Mouse (Mus musculus) CH12F3 (cell line): ENCODE results near the gene Gm16867.
"Not testable (repeated sequence)": the region's sequence is repeated elsewhere in the genome, so short reads cannot be mapped to it uniquely, and the experiment has no call there.

Experiments used
- in situ Hi-C: fragments of 300-500 bp; cut with MboI; formaldehyde crosslinking; loops from 2 replicates; pipeline ENCODE4 v1.14.3; 2020; ENCODE audit warnings: low sequenced_read_pairs

Gene Gm16867

DNA sequence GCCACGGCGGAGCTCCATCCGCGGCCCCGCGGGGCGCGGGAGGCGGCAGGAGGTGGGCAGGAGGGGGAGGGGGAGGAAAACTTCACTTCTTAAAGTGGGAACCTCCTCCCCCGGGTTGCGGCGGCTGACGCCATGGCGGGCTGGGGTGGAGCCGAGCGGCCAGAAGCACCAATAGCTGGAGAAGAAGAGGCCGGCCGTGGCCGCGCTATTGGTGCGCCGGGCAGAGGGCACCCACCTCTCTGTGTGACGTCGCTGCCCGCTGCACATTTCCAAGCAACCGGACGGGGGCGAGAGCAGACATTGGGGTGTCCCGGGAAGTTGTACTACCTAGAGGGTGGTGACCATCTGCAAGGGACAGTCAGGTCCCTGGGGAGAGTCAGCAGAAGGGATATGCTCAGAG lies at the start of gene Gm16867:
Gene Gm16867 (minus strand): TSS at position 189 of the 400 bp plus-strand sequence.
- in situ Hi-C loops: not testable (repeated sequence)

DNA sequence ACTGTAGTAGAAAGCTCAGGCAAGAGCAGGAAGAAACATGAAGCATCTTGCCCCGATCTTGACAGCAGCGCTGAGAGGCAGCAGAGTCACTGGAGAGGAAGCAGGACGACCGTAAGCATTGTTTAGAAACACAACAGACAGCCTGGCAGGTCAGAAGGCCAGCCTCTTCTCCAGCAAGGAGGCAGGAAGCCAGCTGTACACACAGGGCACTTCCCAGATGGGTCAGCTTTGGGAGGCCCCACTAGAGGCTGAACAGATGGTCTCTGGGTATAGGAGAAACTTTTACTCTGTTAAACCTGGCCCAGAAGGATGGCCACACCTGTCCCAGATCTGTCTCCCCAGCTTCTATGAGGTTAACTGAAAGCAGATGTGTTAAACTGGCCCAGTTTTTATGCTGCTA lies 44.1 kb upstream of the Gm16867 start:
- in situ Hi-C loops: not testable (repeated sequence)

DNA sequence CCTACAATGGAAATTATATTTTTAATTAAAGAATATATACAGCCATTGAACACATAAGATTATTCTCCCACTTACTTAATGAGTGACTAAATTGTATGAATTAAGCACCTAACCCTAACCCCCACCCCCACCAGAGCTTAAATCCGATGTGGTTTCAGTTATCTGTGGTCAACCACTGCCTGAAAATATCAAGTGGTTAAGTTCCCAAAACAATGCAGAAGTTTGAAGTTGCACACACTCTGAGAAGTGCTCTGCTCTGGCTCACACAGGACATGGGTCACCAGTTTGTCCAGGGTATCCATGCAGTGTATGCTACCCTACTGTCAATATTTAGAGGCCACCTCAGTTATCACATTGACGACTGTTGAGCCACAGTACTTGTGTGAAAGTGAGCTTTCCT lies 41.9 kb upstream of the Gm16867 start:
- in situ Hi-C loops: not testable (repeated sequence)

DNA sequence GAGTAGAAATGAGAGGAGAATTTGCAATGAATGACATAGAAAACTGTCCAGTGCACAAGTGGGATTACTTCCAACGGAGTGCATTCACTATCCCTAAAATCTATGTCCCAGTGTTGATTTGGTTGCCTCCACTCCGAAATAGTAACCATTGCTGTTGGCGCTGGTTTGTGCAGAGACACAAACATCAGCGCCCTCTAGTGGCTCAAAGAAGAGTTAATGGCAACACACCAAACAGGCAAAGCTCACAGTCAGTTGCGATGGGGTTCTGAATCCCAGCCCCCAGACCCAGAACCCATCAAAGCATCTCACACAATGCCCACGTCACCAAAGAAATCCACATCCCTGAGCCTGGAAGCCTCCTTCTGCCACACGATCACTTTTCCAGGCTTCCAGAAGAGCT lies 40.9 kb upstream of the Gm16867 start:
- in situ Hi-C loops: not testable (repeated sequence)

DNA sequence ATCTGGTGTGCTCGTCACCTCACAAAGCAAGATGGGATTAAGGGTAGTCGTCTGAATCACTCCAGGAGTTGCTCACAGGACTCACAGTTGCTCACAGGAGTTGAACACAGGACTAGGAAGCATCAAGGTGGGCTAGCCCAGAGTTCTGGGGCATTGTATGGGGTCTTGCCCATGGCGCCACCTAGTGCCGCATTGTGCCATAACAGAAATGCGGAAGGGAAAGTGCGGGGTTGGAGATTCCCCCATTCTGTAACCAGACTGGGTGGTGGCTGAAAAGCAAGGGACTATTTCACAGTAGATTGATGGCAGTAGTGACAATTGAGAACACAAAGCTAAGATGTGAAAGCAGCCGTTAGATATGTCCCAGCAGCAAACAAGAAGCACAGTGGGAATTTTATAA lies 39.5 kb upstream of the Gm16867 start:
- in situ Hi-C loops: not testable (repeated sequence)

DNA sequence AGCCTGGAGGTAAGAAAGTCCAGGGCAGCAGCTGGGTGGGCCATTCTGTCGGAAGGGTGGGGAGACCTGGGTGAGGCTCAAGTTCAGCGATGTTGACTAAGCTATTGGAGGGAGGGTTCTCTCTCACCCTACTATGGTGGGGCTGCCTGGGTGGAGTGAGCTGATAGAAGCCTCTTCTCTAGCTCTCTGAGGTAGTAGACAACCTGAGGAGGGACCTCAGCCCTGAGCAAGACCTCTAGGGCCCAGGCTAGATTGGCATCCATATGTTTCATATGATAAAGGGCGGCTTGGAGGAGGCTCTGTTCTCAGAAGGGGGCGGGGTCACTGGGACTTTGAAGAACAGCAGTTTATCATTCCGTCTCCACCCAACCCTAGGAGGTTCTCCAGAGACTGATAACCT lies 37.0 kb upstream of the Gm16867 start:
- in situ Hi-C loops: not testable (repeated sequence)

DNA sequence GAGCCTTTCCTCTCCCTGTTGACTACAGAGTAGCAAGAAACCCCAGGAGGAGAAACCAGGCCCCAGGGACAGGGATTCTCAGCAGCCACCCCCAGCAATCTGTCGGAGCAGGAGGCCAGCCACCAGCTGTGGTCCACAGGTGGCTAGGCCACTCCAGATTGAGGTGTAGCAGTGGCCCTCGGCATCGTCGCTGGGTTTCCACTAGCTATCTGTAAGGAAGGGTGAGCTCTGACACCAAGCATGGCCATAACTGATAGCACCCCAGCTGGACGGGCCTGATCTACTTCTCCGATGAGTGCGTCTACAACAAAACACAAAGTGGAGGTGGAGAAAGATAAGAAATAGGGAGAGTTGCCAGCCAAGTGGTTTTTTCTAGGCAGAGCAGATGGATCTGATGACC lies 33.4 kb upstream of the Gm16867 start:
- in situ Hi-C loops: not testable (repeated sequence)

DNA sequence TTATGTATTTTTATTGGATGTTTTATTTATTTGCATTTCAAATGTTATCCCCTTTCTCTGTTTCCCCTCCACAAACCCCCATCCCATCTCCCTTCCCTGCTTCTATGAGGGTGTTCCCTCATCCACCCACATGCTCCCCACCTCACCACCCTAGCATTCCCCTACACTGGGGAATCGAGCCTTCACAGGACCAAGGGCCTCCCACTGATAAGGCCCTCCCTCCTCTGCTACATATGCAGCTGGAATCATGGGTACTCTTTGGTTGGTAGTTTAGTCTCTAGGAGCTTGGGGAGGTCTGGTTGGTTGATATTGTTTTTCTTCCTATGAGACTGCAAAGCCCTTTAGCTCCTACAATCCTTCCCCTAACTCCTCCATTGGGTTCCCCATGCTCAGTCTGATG lies 23.0 kb upstream of the Gm16867 start:
- in situ Hi-C loops: not testable (repeated sequence)

DNA sequence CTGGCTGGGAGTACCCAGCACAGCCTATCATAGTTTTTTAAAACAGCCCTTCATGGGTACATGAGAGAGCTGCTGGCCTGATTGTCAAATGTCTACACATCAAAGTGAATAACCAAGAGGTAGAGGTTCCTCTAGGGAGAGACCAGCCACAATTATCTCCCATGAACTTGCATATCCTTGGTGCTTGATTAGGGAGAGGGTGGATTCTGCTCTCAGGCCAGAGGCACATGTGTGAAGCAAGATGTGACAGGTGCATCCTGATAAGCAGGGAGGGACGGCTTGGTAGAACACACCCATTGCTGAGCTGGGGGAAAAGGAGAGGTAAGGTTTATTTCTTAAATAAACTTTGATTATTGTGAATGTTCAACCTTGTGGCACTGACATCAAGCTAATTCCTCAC lies 19.8 kb upstream of the Gm16867 start:
- in situ Hi-C loops: not testable (repeated sequence)

DNA sequence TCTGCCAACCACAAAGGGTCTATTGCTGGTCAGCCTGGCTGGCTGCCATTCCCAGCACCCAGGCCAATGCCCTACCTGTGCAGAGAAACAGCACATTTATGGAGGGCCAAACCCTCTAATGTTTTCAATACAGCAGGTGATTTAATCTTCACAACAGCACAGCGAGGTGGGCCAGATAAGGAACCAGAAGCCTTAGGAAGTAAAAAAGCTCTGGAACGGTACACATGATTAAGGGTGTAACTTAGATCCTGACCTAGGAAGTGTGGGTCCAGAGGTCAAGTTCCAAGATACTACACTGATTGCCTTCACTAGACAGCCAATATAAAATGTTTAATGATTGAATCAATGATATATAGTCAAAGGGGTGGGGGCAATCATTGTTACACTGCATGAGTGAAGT lies 17.6 kb upstream of the Gm16867 start:
- in situ Hi-C loops: not testable (repeated sequence)

DNA sequence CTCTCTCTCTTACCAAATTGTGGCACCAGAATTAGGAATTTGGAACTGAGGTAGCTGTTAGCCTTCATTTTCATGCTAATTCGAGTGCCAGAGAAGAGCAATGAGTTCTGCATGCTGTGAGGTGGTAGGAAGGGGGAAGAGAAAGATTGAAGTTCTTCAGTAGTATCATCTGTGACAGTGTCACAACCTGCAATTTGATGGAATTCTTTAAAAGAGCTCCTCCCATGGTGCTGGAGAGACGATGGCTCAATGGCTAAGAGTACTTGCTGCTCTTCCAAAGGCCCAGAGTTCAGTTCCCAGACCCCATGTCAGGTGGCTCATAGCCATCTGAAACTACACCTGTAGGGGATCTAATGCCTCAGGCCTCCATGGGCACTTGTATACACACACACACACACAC lies 9.3 kb upstream of the Gm16867 start, which contains the start of gene Gm27179:
Gene Gm27179 (minus strand): TSS at position 101 of the 400 bp plus-strand sequence.
- in situ Hi-C loops: not testable (repeated sequence)

DNA sequence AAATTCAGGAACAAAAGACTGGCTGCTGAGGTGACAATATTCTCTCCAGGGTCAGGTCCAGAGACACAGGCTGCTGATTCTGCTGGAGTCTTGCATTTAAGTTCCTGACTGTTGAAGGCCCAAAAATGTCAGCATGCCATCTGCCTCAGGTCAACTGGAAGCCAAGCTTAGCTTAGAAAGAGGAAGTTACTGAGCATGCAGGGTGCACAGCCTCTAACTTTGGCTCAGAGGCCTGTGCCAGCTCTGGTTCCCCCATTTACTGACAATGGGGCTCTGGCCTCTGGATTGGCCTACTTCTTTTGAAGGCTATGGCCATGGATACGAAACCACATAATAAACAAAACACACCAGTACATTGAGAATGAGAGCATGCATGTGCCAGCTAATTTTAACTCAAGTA lies 3.8 kb upstream of the Gm16867 start:
- in situ Hi-C loops: not testable (repeated sequence)

DNA sequence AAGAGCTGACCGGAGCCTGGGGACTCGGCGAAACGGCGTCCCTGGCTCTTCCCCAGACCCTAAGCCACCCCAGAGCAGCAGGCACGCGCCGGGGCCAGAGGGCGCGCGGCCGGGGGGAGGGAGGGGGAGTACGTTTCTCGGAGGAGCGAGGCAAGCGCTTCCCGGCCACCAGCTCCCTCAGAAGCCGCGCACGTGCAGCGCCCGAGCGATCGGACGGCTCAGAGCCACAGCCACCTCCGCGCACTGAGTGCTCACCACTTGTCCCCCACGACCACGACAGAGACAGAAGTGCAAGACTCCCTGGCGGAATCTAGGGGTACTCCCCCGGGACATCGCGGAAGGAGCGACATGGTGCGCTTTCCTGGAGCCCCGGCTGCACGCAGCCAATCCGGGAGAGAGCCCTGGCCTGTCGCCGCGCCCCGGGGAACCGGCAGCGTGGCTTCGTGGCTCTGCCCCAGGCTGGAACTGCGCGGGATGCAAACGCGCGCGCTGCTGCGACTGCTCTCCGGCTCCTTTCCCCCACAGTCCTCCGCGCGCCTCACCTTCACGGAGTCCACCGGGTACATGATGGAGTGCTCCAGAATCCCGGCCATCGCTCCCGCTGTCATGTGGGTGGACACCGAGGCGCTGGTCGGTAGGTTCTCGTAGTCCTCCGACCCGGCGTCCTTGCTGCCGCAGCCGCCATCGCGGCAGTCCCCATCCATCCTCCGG lies 567 bp downstream of the Gm16867 start:
- in situ Hi-C loops: not testable (repeated sequence)

DNA sequence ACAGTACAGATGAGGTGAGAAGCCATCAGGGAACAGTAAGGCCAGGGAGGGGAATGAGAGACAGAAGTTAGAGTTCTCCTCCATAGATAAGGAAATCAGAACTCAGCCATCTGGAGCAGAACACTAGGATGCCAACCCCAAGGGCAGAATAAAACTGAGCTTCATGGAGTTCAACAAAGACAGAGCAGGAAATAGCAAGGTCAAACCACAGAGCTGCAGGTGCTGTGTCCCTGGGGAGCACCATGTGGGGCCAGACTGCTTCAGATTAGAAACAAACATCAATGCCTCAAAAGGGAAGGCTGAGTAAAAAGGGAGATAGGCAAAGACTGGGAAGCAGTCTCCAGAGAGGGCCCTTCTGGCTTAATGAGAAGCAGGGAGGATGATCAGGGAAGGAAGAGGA lies 6.9 kb downstream of the Gm16867 start:
- in situ Hi-C loops: not testable (repeated sequence)

DNA sequence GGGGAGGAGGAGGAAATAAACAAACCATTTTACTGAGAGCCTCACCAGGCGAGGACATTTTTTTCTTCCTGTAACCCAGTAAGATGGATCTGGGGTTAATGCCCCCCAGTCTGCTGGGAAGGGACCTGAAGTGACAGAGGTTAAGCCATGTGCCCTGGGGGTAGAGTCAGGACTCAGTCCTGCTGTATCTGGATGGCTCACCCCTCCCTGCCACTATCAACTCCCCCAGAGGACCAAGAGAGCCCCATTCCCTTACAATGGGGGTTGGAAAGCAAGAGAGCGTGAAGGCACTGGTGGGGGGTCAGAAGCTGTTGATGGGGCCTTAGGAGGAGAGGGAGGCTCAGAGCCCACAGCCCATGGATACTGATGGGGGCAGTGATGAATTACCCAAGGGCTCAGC lies 8.2 kb downstream of the Gm16867 start:
- in situ Hi-C loops: not testable (repeated sequence)

DNA sequence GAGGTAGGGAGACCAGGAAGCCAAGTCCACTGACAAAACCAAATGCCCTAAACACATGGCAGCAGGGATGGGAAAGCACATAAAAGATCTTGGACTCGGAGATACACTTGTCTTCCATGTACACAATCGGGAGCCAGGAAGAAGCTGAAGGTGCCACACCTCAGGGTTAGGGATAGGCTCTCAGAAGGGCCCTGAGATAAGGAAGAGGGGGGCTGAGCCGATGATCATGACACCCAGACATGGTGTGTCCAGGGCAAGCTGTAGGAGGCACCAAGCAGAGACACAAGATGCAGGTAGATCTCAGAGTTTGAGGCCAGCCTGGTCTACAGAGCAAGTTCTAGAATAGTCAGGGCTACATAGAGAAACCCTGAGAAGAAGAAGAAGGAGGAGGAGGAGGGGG lies 8.6 kb downstream of the Gm16867 start:
- in situ Hi-C loops: not testable (repeated sequence)

DNA sequence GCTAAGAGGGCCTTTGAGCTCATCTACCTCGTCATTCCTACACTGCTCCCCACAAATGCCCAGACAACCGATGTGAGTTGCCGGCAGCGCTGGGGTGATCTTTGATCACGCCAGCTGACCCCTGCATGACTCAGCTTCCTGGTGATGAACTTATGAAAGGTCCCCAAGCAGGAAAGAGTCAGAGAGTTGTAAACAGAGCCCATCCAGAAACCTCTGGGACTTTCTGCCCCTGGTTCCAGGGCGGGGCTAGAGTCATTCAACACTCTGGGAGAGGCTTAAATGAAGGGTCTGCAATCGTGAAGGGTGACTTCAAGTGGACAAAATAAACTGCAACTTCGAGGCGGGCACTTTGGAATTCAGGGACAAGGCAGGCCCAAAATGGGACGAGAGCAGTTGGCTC lies 15.2 kb downstream of the Gm16867 start:
- in situ Hi-C loops: not testable (repeated sequence)

DNA sequence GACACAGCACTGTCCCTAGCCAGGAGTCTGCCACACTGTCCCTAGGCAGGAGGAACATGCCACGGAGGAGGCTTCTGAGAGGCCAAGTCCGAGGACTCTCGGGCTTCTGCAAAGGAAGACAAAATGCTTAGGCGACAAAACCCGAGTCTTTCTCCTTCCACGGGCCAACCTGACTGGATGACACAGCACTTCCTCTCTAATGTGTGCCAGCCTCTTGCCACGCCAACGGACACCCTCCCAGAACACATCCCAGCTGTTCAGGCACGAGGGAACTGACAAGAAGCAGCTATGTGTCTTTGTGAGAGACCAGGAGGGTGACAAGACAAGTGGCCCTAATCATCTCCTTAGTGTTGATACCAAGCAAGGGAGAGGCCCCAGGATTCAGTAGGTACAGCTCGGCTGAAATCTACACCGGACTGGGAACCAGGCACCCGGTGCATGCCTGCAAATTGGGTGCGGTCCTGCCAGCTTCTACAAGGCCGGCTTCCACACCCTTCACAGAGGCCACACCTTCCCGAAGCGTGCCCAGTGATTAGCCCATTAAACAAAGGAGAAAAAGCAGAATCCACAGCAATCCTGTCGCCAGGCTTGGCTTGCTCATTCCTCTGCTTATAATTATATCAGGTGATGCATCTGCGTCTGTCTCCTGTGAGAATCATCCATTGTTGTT lies 17.6 kb downstream of the Gm16867 start:
- in situ Hi-C loops: not testable (repeated sequence)

DNA sequence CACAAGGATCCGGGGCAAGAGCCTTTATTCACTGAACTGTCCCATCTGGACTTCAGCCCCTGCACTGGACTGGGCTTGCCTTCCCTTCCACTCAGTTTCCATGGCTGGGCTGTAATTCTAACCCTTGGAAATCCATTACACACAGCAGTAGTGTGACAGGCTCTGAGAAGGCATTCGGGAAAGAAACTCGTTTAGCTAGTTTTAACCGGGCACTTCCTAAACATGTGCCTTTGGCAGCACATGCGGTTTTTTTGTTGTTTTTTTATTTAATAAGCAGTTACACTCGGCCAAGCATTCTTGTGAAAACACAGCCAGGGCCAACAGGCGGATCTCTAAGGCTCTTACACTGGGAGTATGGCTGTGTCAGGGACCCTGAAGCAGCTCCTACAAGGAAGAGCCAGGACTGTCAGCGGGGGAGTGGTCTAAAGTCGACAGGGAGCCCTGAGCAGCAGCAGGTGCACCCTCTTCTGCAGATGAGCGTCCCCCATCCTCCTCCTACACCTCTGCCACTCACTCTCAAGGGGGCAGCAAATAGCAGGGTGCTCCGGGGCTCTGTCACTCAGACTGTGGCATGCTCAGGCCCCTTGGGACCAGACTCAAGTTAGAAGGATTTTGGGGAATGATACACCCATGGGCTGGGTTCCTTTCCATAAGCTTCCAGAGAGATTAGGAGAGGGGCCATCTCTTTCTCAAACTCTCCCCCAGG lies 29.1 kb downstream of the Gm16867 start:
- in situ Hi-C loops: not testable (repeated sequence)

DNA sequence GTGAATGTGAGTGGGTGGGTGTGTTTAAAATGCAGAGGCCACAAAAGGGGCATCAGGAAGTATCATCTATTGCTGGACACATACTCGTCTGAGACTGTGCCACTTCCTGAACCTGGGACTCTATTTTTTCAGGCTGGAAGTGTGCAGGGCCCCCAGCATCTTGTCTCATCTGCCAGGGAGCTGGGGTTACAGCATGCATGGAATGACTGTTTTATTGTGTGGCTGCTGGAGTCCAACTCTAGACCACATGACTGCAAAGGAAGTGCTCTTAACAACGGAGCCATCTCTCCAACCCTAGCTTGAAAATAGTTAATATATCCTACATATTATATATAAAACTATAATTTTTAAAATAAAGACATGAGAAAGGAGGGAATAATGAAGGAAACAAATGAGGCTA lies 29.8 kb downstream of the Gm16867 start:
- in situ Hi-C loops: not testable (repeated sequence)

DNA sequence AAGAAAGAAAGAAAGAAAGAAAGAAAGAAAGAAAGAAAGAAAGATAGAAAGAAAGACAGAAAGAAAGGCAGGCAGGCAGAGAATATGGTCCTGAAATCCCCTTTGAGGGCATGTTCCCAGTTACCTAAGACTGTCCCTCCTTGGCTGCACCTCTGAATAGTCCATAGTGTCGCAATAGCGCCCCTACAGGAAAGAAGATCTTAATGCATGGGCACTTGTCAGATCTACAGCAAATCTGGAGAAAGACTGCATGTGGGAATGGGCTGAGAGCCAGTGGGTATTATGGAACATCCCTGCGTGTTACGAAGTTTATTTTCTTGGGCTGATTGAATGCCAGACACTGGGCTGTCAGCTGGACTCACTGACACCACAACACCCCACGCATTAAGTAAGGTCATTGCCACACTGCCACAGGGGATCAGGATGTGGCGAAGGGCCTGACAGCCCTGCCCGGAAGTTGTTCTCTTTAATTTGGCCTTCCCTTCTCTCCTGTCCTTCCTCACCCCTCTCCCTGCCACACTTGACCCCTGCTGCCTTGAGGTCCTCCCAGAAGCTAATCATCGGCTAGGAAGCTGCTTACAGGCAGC lies 32.9 kb downstream of the Gm16867 start:
- in situ Hi-C loops: not testable (repeated sequence)
